Mouse (Mus musculus) hindbrain, embryonic 10.5 days (tissue): ENCODE measurements around the gene Mill2. TPM values are rescaled to one million over a fixed set of nuclear protein-coding genes. Genes with fewer than 3 reads are reported as not detected.
"Not testable (repeated sequence)": the region's sequence is repeated elsewhere in the genome, so short reads cannot be mapped to it uniquely, and the experiment has no call there.

Source experiments
- DNase-seq: peaks from one replicate; pipeline ENCODE4 v3.0.0-alpha.2; 2017; ENCODE audit warnings: low spot score
- H3K27ac ChIP-seq: fragments of 300-500 bp; sonication (generic); 2 replicates; pipeline ENCODE4 v1.5.1; 2016; ENCODE audit warnings: mild to moderate bottlenecking, moderate library complexity
- H3K27me3 ChIP-seq: fragments of 300-500 bp; sonication (generic); 2 replicates; pipeline ENCODE4 v1.6.1; 2016; ENCODE audit warnings: mild to moderate bottlenecking; ENCODE audit not compliant: poor library complexity, insufficient read depth, severe bottlenecking
- H3K36me3 ChIP-seq: fragments of 300-500 bp; sonication (generic); 2 replicates; pipeline ENCODE4 v1.6.1; 2016; ENCODE audit warnings: mild to moderate bottlenecking, moderate library complexity
- H3K4me1 ChIP-seq: fragments of 300-500 bp; sonication (generic); replicated peaks from 2 replicates; pipeline ENCODE4 v1.6.1; 2016; ENCODE audit warnings: mild to moderate bottlenecking
- H3K4me3 ChIP-seq: fragments of 300-500 bp; sonication (generic); 2 replicates; pipeline ENCODE4 v1.5.1; 2016; ENCODE audit warnings: mild to moderate bottlenecking, moderate library complexity
- H3K9me3 ChIP-seq: fragments of 300-500 bp; sonication (generic); 2 replicates; pipeline ENCODE4 v1.6.1; 2016; ENCODE audit warnings: mild to moderate bottlenecking, moderate library complexity
- WGBS: fragments of 180-500 bp; shearing (Covaris S2); methylation state at CpG from one replicate; pipeline ENCODE4 v1.1.7; 2016; 5-methylcytosine and 5-hydroxymethylcytosine counted together
- polyA plus RNA-seq: library from polyadenylated mRNA; unstranded; fragments of >200 nt; fragmentation: Nextera tagmentation; extraction: Ambion mirVana; gene quantifications from 2 replicates; pipeline ENCODE4 v1.2.1, GENCODE M21; 2016

The Mill2 gene
- polyA plus RNA-seq: 0.26 and 0.31 TPM in 2 replicates

DNA sequence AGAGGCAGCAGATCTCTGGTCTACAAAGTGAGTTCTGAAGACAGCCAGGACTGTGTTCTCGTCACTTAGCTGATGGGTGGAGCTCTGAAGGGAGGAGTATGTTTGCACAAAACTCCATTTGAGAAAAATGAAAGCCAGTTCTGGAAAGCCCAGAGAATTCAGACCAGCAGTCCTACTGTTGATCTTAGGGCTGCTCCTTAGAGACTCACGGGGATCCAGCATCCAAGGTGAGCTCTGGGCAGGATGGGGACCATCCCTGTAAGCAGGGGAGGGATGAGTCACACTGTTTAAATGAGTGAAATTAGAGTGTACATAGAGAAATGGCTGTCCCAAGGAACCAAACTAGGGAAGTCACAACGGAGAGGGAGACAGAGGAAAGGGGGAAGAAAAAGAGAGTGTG is at the start of gene Mill2:
Gene Mill2, plus strand, starts transcription at position 102 of the 400 bp plus-strand sequence.
- 18% methylated on average over 3 of the region's 3 CpGs for WGBS
- peak within 1 kb of the TSS; percentile 78 for H3K27ac ChIP-seq
- no peaks in the 10 kb centered on the region for H3K36me3 ChIP-seq
- peaks cover 15% of the 10 kb centered on the region for H3K4me1 ChIP-seq
- H3K4me3 ChIP-seq: peak within 1 kb of the TSS; percentile 49
- no peaks in the 10 kb centered on the region for H3K9me3 ChIP-seq
- H3K27me3 ChIP-seq: no peaks in the 10 kb centered on the region
- DNase-seq: no peak

DNA sequence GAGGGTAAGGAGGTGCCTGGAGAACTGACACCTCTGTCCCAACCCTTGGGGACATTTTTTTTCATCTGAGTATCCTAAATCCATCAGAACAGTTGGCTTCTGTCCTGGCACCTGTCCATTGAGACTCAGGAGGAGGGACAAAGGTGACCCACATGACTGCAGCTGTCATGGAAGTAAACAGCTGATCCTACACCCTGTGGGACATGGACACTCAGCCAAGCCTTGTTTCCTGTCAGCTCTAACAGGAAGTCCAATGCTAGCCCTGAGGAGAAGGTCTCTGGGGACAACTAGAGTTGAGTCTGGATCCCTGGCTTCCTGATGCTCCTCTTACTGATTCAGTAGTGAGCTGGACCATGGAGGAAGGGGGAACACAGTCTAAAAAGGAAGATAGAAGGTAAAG is 49.1 kb upstream of the Mill2 start:
- H3K4me3 ChIP-seq, H3K36me3 ChIP-seq: not testable (repeated sequence)

DNA sequence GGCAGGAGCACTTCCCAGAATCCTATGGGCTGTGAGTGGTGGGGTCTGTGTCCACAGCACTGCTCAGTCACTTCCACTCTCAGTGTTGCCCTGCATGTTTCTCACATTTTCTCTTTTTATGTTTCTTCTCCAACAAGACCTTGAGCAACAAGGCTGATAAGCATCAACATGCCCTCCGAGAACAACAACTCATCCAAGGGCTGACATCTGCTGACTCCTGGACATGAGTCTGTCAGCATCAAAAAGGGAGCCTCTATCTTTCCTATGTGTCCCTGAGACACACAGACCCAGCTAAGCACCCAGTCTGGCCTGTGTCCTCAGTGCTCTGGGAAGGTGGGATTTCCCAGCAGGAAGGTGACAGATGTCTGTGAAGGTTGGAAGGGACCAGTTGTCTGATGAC is 41.3 kb upstream of the Mill2 start, which contains the start of gene Psg19:
Gene Psg19, minus strand, starts transcription at position 101 of the 400 bp plus-strand sequence.
- DNase-seq: no peak
- no peaks in the 10 kb centered on the region for H3K4me1 ChIP-seq
- H3K27me3 ChIP-seq: no peaks in the 10 kb centered on the region
- no peaks in the 10 kb centered on the region for H3K36me3 ChIP-seq
- H3K9me3 ChIP-seq: no peaks in the 10 kb centered on the region
- 87% methylated on average over 1 of the region's 1 CpGs for WGBS
- H3K4me3 ChIP-seq: no peak within 1 kb of the TSS
- H3K27ac ChIP-seq: no peak within 1 kb of the TSS

More for the DNA sequence above, 49.1 kb upstream of the Mill2 start:
- not testable (repeated sequence) for DNase-seq, H3K9me3 ChIP-seq, H3K27ac ChIP-seq, H3K4me1 ChIP-seq, H3K27me3 ChIP-seq

GRCm38 (mm10) chr7:18799129-18799528 is 40.6 kb upstream of the Mill2 start:
- Histone ChIP-seq H3K27me3 (no peaks in the 10 kb centered on the region), H3K4me3 (no peak overlapping the region), H3K36me3 (no peaks in the 10 kb centered on the region), H3K4me1 (no peaks in the 10 kb centered on the region), H3K9me3 (no peaks in the 10 kb centered on the region), H3K27ac (no peak overlapping the region)
- 42% methylated on average over 3 of the region's 3 CpGs for WGBS
- DNase-seq: no peak

- Histone ChIP-seq H3K9me3 (no peaks in the 10 kb centered on the region), H3K27me3 (no peaks in the 10 kb centered on the region), H3K27ac (no peak overlapping the region), H3K36me3 (no peaks in the 10 kb centered on the region), H3K4me1 (no peaks in the 10 kb centered on the region), H3K4me3 (no peak overlapping the region)
- DNase-seq: no peak
Observed at GRCm38 (mm10) chr7:18803526-18803925, 36.2 kb upstream of the Mill2 start.

DNA sequence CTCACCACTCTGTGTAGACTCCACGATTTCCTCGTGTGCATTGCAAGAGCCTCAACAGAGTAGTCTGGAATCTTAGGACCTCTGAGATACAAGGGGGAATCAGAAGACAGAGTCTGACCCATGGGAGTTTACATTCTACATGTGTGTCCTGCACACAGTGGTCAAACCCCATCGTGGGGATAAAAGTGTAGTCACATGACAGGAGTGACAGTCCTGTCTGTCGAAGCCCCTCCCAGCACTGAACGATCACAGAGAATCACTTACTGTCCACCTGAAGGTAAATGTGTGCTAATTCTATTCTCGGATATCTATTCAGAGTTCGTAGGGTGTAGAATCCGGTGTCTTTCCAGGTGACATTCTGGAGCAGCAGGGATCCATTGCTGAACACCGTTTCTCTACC is 21.5 kb upstream of the Mill2 start:
- DNase-seq: no peak
- H3K27me3 ChIP-seq: no peaks in the 10 kb centered on the region
- no peaks in the 10 kb centered on the region for H3K36me3 ChIP-seq
- no peaks in the 10 kb centered on the region for H3K4me1 ChIP-seq
- 86% methylated on average over 9 of the region's 9 CpGs for WGBS
- H3K27ac ChIP-seq: no peak overlapping the region
- H3K4me3 ChIP-seq: no peak overlapping the region
- no peaks in the 10 kb centered on the region for H3K9me3 ChIP-seq

DNA sequence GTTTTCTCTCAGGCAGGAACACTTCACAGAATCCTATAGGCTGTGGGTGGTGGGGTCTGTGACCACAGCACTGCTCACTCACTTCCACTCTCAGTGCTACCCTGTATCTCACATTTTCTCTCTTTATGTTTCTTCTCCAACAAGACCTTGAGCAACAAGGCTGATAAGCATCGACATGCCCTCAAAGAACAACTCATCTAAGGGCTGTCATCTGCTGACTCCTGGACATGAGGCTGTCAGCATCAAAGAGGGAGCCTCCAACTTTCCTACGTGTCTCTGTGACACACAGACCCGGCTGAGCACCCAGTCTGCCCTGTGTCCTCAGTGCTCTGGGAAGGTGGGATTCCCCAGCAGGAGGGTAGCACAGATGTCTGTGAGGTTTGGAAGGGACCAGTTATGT is 18.3 kb upstream of the Mill2 start, which contains the start of gene Psg17:
Gene Psg17, minus strand, starts transcription at position 101 of the 400 bp plus-strand sequence.
- no peaks in the 10 kb centered on the region for H3K27me3 ChIP-seq
- no peaks in the 10 kb centered on the region for H3K36me3 ChIP-seq
- WGBS: 69% methylated on average over 3 of the region's 3 CpGs
- DNase-seq: no peak
- no peak within 1 kb of the TSS for H3K4me3 ChIP-seq
- no peaks in the 10 kb centered on the region for H3K9me3 ChIP-seq
- no peaks in the 10 kb centered on the region for H3K4me1 ChIP-seq
- no peak within 1 kb of the TSS for H3K27ac ChIP-seq

DNA sequence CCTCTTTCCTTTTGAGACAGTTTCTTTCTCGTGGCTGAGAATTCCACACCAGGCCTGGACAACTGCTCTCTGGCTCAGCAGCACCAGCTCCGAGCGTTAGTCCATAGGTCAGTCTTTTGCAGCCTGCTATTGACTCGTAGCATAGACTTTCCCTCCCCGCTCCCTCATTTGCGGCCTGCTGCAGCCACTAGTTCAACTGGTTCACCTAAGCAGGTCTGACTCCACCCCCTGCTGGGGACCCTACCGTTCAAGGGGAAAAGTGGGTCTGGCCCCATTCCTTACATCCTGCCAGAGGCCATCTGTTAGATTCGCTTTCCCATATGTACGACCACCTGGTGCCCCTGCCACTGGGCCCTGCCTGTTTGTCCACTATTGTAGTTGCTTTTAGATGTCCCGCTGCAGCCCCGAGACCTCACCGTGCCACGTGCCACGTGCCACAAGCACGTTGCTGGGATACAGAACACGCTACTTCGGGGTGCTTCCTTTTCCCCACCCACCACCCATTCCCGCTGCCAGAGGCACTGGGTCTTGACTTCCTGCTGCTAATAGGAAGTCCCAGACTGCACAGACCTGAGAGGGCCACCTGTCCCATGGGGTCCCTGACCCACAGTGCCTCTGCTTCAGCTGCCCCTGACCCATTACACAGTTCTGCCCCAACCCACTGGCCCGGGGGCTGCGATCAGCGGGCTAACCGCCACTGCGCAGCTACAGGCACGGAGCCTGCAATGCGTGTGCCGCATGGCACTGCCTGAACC is 11.8 kb upstream of the Mill2 start:
- no peak overlapping the region for H3K27ac ChIP-seq
- WGBS: 57% methylated on average over 26 of the region's 26 CpGs

DNA sequence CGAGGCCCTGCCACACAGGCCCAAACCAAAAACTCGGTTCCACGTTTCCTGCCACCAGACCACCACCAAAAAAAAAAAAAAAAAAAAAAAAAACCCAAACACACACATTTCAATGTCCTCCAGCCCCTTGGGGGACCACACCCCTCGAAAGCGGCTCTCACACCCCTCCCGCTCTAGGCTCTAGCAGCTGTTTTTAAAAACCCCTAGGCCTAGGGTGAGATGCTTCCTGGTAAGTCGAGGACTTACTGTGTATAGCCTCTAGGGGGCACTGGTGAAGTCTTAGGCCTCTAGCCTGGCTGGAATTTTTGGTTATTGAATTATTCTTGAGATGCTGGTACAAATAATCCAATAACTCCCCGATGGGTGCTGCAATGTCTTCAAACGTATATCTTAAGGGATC is 11.2 kb upstream of the Mill2 start:
- no peaks in the 10 kb centered on the region for H3K36me3 ChIP-seq
- peaks cover 6% of the 10 kb centered on the region; the same call in 1 of the 2 replicates for H3K4me1 ChIP-seq
- no peak overlapping the region for H3K27ac ChIP-seq
- no peak overlapping the region for H3K4me3 ChIP-seq
- peak; percentile 12 for DNase-seq
- H3K27me3 ChIP-seq: no peaks in the 10 kb centered on the region
- 0 out of 2 replicates have a peak, but pooled peaks cover 4% of the 10 kb centered on the region for H3K9me3 ChIP-seq
- 60% methylated on average over 9 of the region's 9 CpGs for WGBS

More for the DNA sequence above, 11.8 kb upstream of the Mill2 start:
- DNase-seq: peak; percentile 6
- Histone ChIP-seq H3K9me3 (no peaks in the 10 kb centered on the region), H3K27me3 (no peaks in the 10 kb centered on the region), H3K4me1 (peaks cover 6% of the 10 kb centered on the region; the same call in 1 of the 2 replicates), H3K36me3 (no peaks in the 10 kb centered on the region), H3K4me3 (no peak overlapping the region)

GRCm38 (mm10) chr7:18829545-18829944 is 10.2 kb upstream of the Mill2 start:
- H3K27ac ChIP-seq: no peak overlapping the region
- no peak overlapping the region for H3K4me3 ChIP-seq
- H3K4me1 ChIP-seq: peaks cover 6% of the 10 kb centered on the region; the same call in 1 of the 2 replicates
- H3K27me3 ChIP-seq: no peaks in the 10 kb centered on the region
- H3K36me3 ChIP-seq: no peaks in the 10 kb centered on the region
- no peak for DNase-seq
- WGBS: 84% methylated on average over 7 of the region's 7 CpGs
- H3K9me3 ChIP-seq: 0 out of 2 replicates have a peak, but pooled peaks cover 4% of the 10 kb centered on the region

DNA sequence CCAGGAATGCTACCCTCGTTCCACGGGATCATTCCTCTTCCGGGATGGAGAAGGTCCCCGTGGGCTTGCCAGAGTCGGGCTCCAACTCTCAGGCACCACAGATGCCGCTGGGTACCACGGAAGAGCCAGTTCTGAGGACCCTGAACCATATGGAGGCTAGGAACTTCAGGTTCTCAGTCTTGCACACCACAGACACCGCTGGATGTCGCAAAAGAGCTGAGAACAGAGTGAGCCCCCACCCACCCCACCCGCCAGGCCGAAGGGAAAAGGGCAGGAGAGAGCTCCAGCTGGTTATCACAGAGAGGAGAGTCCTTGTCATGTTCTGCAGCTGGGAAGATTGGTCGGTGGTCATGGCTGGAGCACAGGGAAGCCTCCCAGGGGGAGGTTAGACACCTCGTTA is 7.5 kb upstream of the Mill2 start:
- no peak for DNase-seq
- H3K4me1 ChIP-seq: peaks cover 6% of the 10 kb centered on the region; the same call in 1 of the 2 replicates
- 44% methylated on average over 13 of the region's 13 CpGs for WGBS
- H3K4me3 ChIP-seq: no peak overlapping the region
- no peaks in the 10 kb centered on the region for H3K27me3 ChIP-seq
- H3K27ac ChIP-seq: no peak overlapping the region
- H3K9me3 ChIP-seq: 0 out of 2 replicates have a peak, but pooled peaks cover 4% of the 10 kb centered on the region
- no peaks in the 10 kb centered on the region for H3K36me3 ChIP-seq

DNA sequence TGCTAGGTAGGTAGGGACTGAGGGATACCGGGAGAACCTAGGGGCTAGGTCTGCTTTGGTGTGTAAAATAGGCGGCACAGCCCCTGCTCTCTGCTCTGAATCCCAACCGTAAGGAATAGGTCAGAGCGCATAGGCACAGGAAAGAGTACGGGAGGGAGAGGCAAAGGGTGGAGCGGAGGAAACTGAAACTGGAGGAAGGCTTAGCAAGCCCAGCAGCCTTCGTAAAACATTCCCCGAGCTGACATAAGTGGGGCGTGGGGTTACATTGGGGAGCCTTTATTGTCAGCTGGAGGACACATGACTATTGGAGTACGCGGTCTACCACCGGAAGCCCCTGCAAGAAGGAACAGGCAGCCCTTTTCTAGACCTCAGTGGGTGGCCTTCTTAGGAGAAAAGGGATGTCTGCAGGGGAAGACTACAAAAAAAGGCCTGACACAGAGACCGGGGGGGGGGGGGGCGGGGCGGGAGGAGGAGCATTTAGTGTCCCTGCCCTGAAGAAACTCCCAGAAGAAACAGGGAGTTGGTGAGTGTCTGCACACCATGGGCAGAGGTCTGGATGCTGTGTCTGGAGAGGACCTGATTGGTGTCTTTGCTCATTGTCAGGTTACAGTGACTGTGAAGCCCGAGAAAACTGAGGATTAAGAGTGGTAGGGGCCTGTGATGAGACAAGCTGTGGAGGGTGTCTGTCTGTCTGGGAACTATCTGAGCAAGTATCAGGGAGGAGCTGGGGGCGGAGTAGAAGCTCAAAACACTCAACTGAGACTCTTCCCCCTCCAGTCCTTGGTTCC is 814 bp downstream of the Mill2 start:
- no peaks in the 10 kb centered on the region for H3K36me3 ChIP-seq
- peak; percentile 67 for DNase-seq
- no peaks in the 10 kb centered on the region for H3K27me3 ChIP-seq
- H3K4me3 ChIP-seq: peak overlapping the region; percentile 49
- H3K9me3 ChIP-seq: no peaks in the 10 kb centered on the region
- WGBS: 5% methylated on average over 15 of the region's 17 CpGs
- H3K27ac ChIP-seq: peak overlapping the region; percentile 78
- peaks cover 15% of the 10 kb centered on the region for H3K4me1 ChIP-seq

DNA sequence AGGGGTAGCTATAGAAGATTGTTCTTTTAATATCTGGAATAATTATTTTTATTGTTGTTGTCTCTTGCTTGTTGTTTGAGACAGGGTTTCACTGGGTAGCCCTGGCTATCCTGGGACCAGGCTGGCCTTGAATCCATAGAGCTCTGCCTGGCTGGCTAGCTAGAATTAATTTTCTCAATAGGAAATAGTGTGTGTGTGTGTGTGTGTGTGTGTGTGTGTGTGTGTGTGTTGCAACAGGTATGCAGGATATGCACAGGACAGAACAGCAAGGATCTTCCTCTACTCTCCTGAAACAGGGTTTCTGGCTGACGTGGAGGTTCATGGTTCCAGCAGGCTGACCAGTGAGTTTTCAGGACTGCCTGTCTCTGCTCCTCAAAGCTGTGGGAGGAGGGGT is 1.4 kb downstream of the Mill2 start:
- Histone ChIP-seq H3K4me1 (peaks cover 15% of the 10 kb centered on the region), H3K27me3 (no peaks in the 10 kb centered on the region), H3K9me3 (no peaks in the 10 kb centered on the region), H3K27ac (peak overlapping the region; percentile 59), H3K4me3 (peak overlapping the region; percentile 49), H3K36me3 (no peaks in the 10 kb centered on the region)
- DNase-seq: no peak
- 46% methylated on average over 1 of the region's 1 CpGs for WGBS
